Mouse (Mus musculus): ENCODE data around the gene Tceal7. TPM values are rescaled to one million over a fixed set of nuclear protein-coding genes. Genes with fewer than 3 reads are reported as not detected.
"Not testable (repeated sequence)": the region's sequence is repeated elsewhere in the genome, so short reads cannot be mapped to it uniquely, and the experiment has no call there.

Gene Tceal7
- not detected in 2 replicates for polyA plus RNA-seq (2012; rRNA removed)

GRCm38 (mm10) chrX:136214729-136215677 lies at the start of gene Tceal7, which contains the start of gene Bex1:
Gene Tceal7 (plus strand): TSS chrX:136214779.
Gene Bex1 (minus strand): TSS chrX:136215513.
- DNase-seq (ENCODE audit: low spot score), result not testable (repeated sequence)

GRCm38 (mm10) chrX:136170625-136171024 lies 44.0 kb upstream of the Tceal7 start:
- DNase-seq (ENCODE audit: low spot score), result no peak

- DNase-seq (ENCODE audit: low spot score), result peak; percentile 24
Measured at GRCm38 (mm10) chrX:136171189-136172117, 43.1 kb upstream of the Tceal7 start.

- DNase-seq (ENCODE audit: low spot score), result peak; percentile 30
Measured at GRCm38 (mm10) chrX:136172118-136172551, 42.4 kb upstream of the Tceal7 start, which contains the start of gene Tceal8. Gene Tceal8 (minus strand): TSS chrX:136172342.

- no peak for DNase-seq (ENCODE audit: low spot score)
Measured at GRCm38 (mm10) chrX:136172786-136173185, 41.8 kb upstream of the Tceal7 start.

- no peak for DNase-seq (ENCODE audit: low spot score)
Measured at GRCm38 (mm10) chrX:136180897-136181553, 33.6 kb upstream of the Tceal7 start.

- no peak for DNase-seq (ENCODE audit: low spot score)
Measured at GRCm38 (mm10) chrX:136183107-136183506, 31.5 kb upstream of the Tceal7 start.

GRCm38 (mm10) chrX:136195193-136195944 lies 19.2 kb upstream of the Tceal7 start:
- DNase-seq (ENCODE audit: low spot score), result no peak

- DNase-seq (ENCODE audit: low spot score), result no peak
Measured at GRCm38 (mm10) chrX:136196873-136197272, 17.7 kb upstream of the Tceal7 start.

- DNase-seq (ENCODE audit: low spot score), result no peak
Measured at GRCm38 (mm10) chrX:136203257-136203656, 11.3 kb upstream of the Tceal7 start.

GRCm38 (mm10) chrX:136203664-136204066 lies 10.9 kb upstream of the Tceal7 start, which contains the start of gene Tceal5:
Gene Tceal5 (minus strand): TSS chrX:136203876.
- no peak for DNase-seq (ENCODE audit: low spot score)

- no peak for DNase-seq (ENCODE audit: low spot score)
Measured at GRCm38 (mm10) chrX:136204406-136204805, 10.2 kb upstream of the Tceal7 start.

- DNase-seq (ENCODE audit: low spot score), result no peak
Measured at GRCm38 (mm10) chrX:136213396-136213795, 1.2 kb upstream of the Tceal7 start.

- no peak for DNase-seq (ENCODE audit: low spot score)
Measured at GRCm38 (mm10) chrX:136216303-136216702, 1.7 kb downstream of the Tceal7 start.

GRCm38 (mm10) chrX:136223714-136224113 lies 9.1 kb downstream of the Tceal7 start:
- no peak for DNase-seq (ENCODE audit: low spot score)

- DNase-seq (ENCODE audit: low spot score), result no peak
Measured at GRCm38 (mm10) chrX:136227768-136228167, 13.2 kb downstream of the Tceal7 start.

GRCm38 (mm10) chrX:136238118-136238517 lies 23.5 kb downstream of the Tceal7 start:
- DNase-seq (ENCODE audit: low spot score), result no peak

GRCm38 (mm10) chrX:136243181-136243580 lies 28.6 kb downstream of the Tceal7 start:
- DNase-seq (ENCODE audit: low spot score), result no peak

GRCm38 (mm10) chrX:136244574-136245229 lies 30.1 kb downstream of the Tceal7 start, which contains the start of gene Tceal9:
Gene Tceal9 (plus strand): TSS chrX:136245079.
- peak; percentile 35 for DNase-seq (ENCODE audit: low spot score)

GRCm38 (mm10) chrX:136245521-136246071 lies 31.0 kb downstream of the Tceal7 start:
- DNase-seq (ENCODE audit: low spot score), result no peak
